Mouse (Mus musculus): ENCODE results near the gene 2310046K23Rik. TPM values are rescaled to one million over a fixed set of nuclear protein-coding genes. Genes with fewer than 3 reads are reported as not detected.
"Not testable (repeated sequence)": the region's sequence is repeated elsewhere in the genome, so short reads cannot be mapped to it uniquely, and the experiment has no call there.

2310046K23Rik gene
- not detected in 2 replicates for polyA plus RNA-seq (2012; ENCODE audit: insufficient read depth, insufficient read length, missing spikeins)

GRCm38 (mm10) chr3:92534411-92534810, at the start of gene 2310046K23Rik:
Gene 2310046K23Rik, minus strand, starts transcription at chr3:92534511.
- no peaks in the 10 kb centered on the region for H3K4me1 ChIP-seq (ENCODE audit: control insufficient read depth, insufficient read depth, insufficient read length, low read length)
- no peak within 1 kb of the TSS for H3K4me3 ChIP-seq (ENCODE audit: insufficient read depth, low read depth, low read length)
- H3K27ac ChIP-seq (replicated peaks; ENCODE audit: low read depth, low read length): no peak within 1 kb of the TSS

GRCm38 (mm10) chr3:92583164-92583826, 49.0 kb upstream of the 2310046K23Rik start:
- Histone ChIP-seq H3K4me1 (ENCODE audit: control insufficient read depth, insufficient read depth, insufficient read length, low read length) (no peaks in the 10 kb centered on the region), H3K27ac (replicated peaks; ENCODE audit: low read depth, low read length) (no peak overlapping the region), H3K4me3 (ENCODE audit: insufficient read depth, low read depth, low read length) (no peak overlapping the region)

- H3K27ac ChIP-seq (replicated peaks; ENCODE audit: low read depth, low read length): no peak overlapping the region
- H3K4me1 ChIP-seq (ENCODE audit: control insufficient read depth, insufficient read depth, insufficient read length, low read length): no peaks in the 10 kb centered on the region
- H3K4me3 ChIP-seq (ENCODE audit: insufficient read depth, low read depth, low read length): no peak overlapping the region
These were observed 45.2 kb upstream of the 2310046K23Rik start for GRCm38 (mm10) chr3:92579508-92579907.

- no peak overlapping the region for H3K4me3 ChIP-seq (ENCODE audit: insufficient read depth, low read depth, low read length)
- H3K27ac ChIP-seq (replicated peaks; ENCODE audit: low read depth, low read length): no peak overlapping the region
- no peaks in the 10 kb centered on the region for H3K4me1 ChIP-seq (ENCODE audit: control insufficient read depth, insufficient read depth, insufficient read length, low read length)
These were observed 44.5 kb upstream of the 2310046K23Rik start for GRCm38 (mm10) chr3:92578652-92579413.

- H3K4me3 ChIP-seq (ENCODE audit: insufficient read depth, low read depth, low read length): no peak within 1 kb of the TSS
- H3K27ac ChIP-seq (replicated peaks; ENCODE audit: low read depth, low read length): no peak within 1 kb of the TSS
- no peaks in the 10 kb centered on the region for H3K4me1 ChIP-seq (ENCODE audit: control insufficient read depth, insufficient read depth, insufficient read length, low read length)
These were observed 39.2 kb upstream of the 2310046K23Rik start, which contains the start of gene Ivl for GRCm38 (mm10) chr3:92573449-92574041. Gene Ivl, minus strand, starts transcription at chr3:92573735.

- H3K27ac ChIP-seq (replicated peaks; ENCODE audit: low read depth, low read length): no peak overlapping the region
- no peak overlapping the region for H3K4me3 ChIP-seq (ENCODE audit: insufficient read depth, low read depth, low read length)
- H3K4me1 ChIP-seq (ENCODE audit: control insufficient read depth, insufficient read depth, insufficient read length, low read length): no peaks in the 10 kb centered on the region
These were observed 38.3 kb upstream of the 2310046K23Rik start for GRCm38 (mm10) chr3:92572514-92573155.

GRCm38 (mm10) chr3:92568752-92569151, 34.4 kb upstream of the 2310046K23Rik start:
- Histone ChIP-seq H3K27ac (replicated peaks; ENCODE audit: low read depth, low read length) (no peak overlapping the region), H3K4me1 (ENCODE audit: control insufficient read depth, insufficient read depth, insufficient read length, low read length) (no peaks in the 10 kb centered on the region), H3K4me3 (ENCODE audit: insufficient read depth, low read depth, low read length) (no peak overlapping the region)

GRCm38 (mm10) chr3:92565418-92565817, 31.1 kb upstream of the 2310046K23Rik start:
- Histone ChIP-seq H3K4me1 (ENCODE audit: control insufficient read depth, insufficient read depth, insufficient read length, low read length) (no peaks in the 10 kb centered on the region), H3K27ac (replicated peaks; ENCODE audit: low read depth, low read length) (no peak overlapping the region), H3K4me3 (ENCODE audit: insufficient read depth, low read depth, low read length) (no peak overlapping the region)

GRCm38 (mm10) chr3:92512325-92512724, 22.0 kb downstream of the 2310046K23Rik start:
- no peak overlapping the region for H3K27ac ChIP-seq (replicated peaks; ENCODE audit: low read depth, low read length)
- H3K4me3 ChIP-seq (ENCODE audit: insufficient read depth, low read depth, low read length): no peak overlapping the region
- no peaks in the 10 kb centered on the region for H3K4me1 ChIP-seq (ENCODE audit: control insufficient read depth, insufficient read depth, insufficient read length, low read length)

GRCm38 (mm10) chr3:92510786-92511185, 23.5 kb downstream of the 2310046K23Rik start:
- H3K4me3 ChIP-seq (ENCODE audit: insufficient read depth, low read depth, low read length): no peak overlapping the region
- no peak overlapping the region for H3K27ac ChIP-seq (replicated peaks; ENCODE audit: low read depth, low read length)
- no peaks in the 10 kb centered on the region for H3K4me1 ChIP-seq (ENCODE audit: control insufficient read depth, insufficient read depth, insufficient read length, low read length)

- no peak overlapping the region for H3K27ac ChIP-seq (replicated peaks; ENCODE audit: low read depth, low read length)
- H3K4me3 ChIP-seq (ENCODE audit: insufficient read depth, low read depth, low read length): no peak overlapping the region
- no peaks in the 10 kb centered on the region for H3K4me1 ChIP-seq (ENCODE audit: control insufficient read depth, insufficient read depth, insufficient read length, low read length)
These were observed 26.1 kb downstream of the 2310046K23Rik start for GRCm38 (mm10) chr3:92508185-92508584.

GRCm38 (mm10) chr3:92503528-92503927, 30.8 kb downstream of the 2310046K23Rik start:
- Histone ChIP-seq H3K4me3 (ENCODE audit: insufficient read depth, low read depth, low read length) (no peak overlapping the region), H3K4me1 (ENCODE audit: control insufficient read depth, insufficient read depth, insufficient read length, low read length) (no peaks in the 10 kb centered on the region)

GRCm38 (mm10) chr3:92500393-92500792, 33.9 kb downstream of the 2310046K23Rik start, which contains the start of gene Sprr4:
Gene Sprr4, minus strand, starts transcription at chr3:92500493.
- Histone ChIP-seq H3K4me1 (ENCODE audit: control insufficient read depth, insufficient read depth, insufficient read length, low read length) (no peaks in the 10 kb centered on the region), H3K27ac (replicated peaks; ENCODE audit: low read depth, low read length) (no peak within 1 kb of the TSS), H3K4me3 (ENCODE audit: insufficient read depth, low read depth, low read length) (no peak within 1 kb of the TSS)

More at GRCm38 (mm10) chr3:92503528-92503927, 30.8 kb downstream of the 2310046K23Rik start:
- no peak overlapping the region for H3K27ac ChIP-seq (replicated peaks; ENCODE audit: low read depth, low read length)

- H3K27ac ChIP-seq (replicated peaks; ENCODE audit: low read depth, low read length); H3K4me1 ChIP-seq (ENCODE audit: control insufficient read depth, insufficient read depth, insufficient read length, low read length); H3K4me3 ChIP-seq (ENCODE audit: insufficient read depth, low read depth, low read length): not testable (repeated sequence)
These were observed 44.0 kb downstream of the 2310046K23Rik start for GRCm38 (mm10) chr3:92490262-92490661.

GRCm38 (mm10) chr3:92486307-92486706, 48.0 kb downstream of the 2310046K23Rik start:
- Histone ChIP-seq H3K4me1 (ENCODE audit: control insufficient read depth, insufficient read depth, insufficient read length, low read length) (no peaks in the 10 kb centered on the region), H3K27ac (replicated peaks; ENCODE audit: low read depth, low read length) (no peak overlapping the region), H3K4me3 (ENCODE audit: insufficient read depth, low read depth, low read length) (no peak overlapping the region)
